Mouse (Mus musculus) A20 (cell line): ENCODE data around the gene Klhdc4.
A peak's percentile ranks its signal among the peaks of the same experiment; 100 is the strongest.

ENCODE experiments used
- DNase-seq: peaks from one replicate; pipeline ENCODE4 v3.0.0-alpha.2; 2011; ENCODE audit warnings: low read depth, low spot score

Klhdc4 gene

GRCm38 (mm10) chr8:121751407-121751806, 78.0 kb downstream of the Klhdc4 start:
- DNase-seq, result peak; percentile 84

GRCm38 (mm10) chr8:121750512-121750911, 78.9 kb downstream of the Klhdc4 start:
- DNase-seq, result peak; percentile 50

GRCm38 (mm10) chr8:121749501-121749900, 79.9 kb downstream of the Klhdc4 start:
- DNase-seq, result no peak
